Mouse (Mus musculus) heart, embryonic 13.5 days (tissue): ENCODE measurements around the gene Dscam. TPM values are rescaled to one million over a fixed set of nuclear protein-coding genes. Genes with fewer than 3 reads are reported as not detected.

Experiments used
- ATAC-seq: fragments of 200-750 bp; cut with Nextera tagmentation; 2 replicates; pipeline ENCODE4 v1.8.0; 2017; ENCODE audit warnings: moderate TSS enrichment; ENCODE audit not compliant: insufficient number of reproducible peaks, low FRiP score, low TSS enrichment; ENCODE audit errors: extremely low read depth
- H3K27ac ChIP-seq: fragments of 300-500 bp; sonication (generic); replicated peaks from 2 replicates; pipeline ENCODE4 v1.5.1; 2015; ENCODE audit warnings: moderate library complexity, mild to moderate bottlenecking, inconsistent platforms
- H3K27me3 ChIP-seq: fragments of 300-500 bp; sonication (generic); replicated peaks from 2 replicates; pipeline ENCODE4 v1.6.1; 2015; ENCODE audit warnings: mild to moderate bottlenecking, inconsistent platforms
- H3K36me3 ChIP-seq: fragments of 300-500 bp; sonication (generic); 2 replicates; pipeline ENCODE4 v1.6.1; 2015; ENCODE audit warnings: mild to moderate bottlenecking, inconsistent platforms
- H3K4me1 ChIP-seq: fragments of 300-500 bp; sonication (generic); 2 replicates; pipeline ENCODE4 v1.6.1; 2015; ENCODE audit warnings: inconsistent platforms
- H3K4me2 ChIP-seq: fragments of 300-500 bp; sonication (generic); 2 replicates; pipeline ENCODE4 v1.6.1; 2015; ENCODE audit warnings: inconsistent platforms, mild to moderate bottlenecking, moderate library complexity
- H3K4me3 ChIP-seq: fragments of 300-500 bp; sonication (generic); 2 replicates; pipeline ENCODE4 v1.5.1; 2015; ENCODE audit warnings: moderate library complexity, mild to moderate bottlenecking, inconsistent platforms
- H3K9ac ChIP-seq: fragments of 300-500 bp; sonication (generic); 2 replicates; pipeline ENCODE4 v1.6.1; 2015; ENCODE audit warnings: inconsistent platforms, mild to moderate bottlenecking, moderate library complexity
- H3K9me3 ChIP-seq: fragments of 300-500 bp; sonication (generic); 2 replicates; pipeline ENCODE4 v1.6.1; 2016; ENCODE audit warnings: inconsistent platforms
- WGBS: fragments of 180-500 bp; shearing (Covaris S2); methylation state at CpG from one replicate; pipeline ENCODE4 v1.1.7; 2015; ENCODE audit warnings: mixed read lengths; 5-methylcytosine and 5-hydroxymethylcytosine counted together
- polyA plus RNA-seq: library from polyadenylated mRNA; unstranded; fragments of >200 nt; fragmentation: Nextera tagmentation; extraction: Ambion mirVana; gene quantifications from 2 replicates; pipeline ENCODE4 v1.2.1, GENCODE M21; 2015

The Dscam gene
- polyA plus RNA-seq, 1 experiment from 2014 or later = not detected

DNA sequence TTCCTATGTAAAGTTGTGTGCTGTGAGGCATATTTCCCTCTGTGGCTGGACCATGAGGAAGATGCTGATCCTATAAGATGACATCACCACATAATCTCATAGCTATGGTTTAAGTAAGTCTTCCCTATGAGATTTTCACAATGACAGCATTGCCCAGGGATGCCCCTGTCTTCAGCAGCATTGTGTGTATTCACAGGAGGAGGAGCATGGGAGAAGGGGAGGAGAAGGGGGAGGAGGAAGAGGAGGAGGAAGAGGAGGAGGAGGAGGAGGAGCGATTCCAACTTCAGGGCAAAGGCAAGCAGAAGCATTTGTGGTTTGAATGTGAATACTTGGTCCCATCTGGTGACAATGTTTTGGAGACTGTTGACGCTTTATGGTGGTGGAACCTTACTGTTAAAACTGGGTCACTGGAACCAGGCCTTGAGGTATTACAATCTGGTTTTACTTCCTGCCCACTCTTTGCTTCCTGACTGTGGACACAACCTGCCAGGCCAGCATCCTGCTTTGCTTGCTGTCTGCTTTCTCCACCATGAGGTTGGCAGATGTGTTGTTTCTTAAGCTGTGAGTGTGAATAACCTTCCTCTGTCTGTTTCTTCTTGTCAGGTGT, 154.2 kb downstream of the Dscam start:
- Histone ChIP-seq H3K36me3 (no peaks in the 10 kb centered on the region), H3K4me1 (0 out of 2 replicates have a peak, but pooled peaks cover 2% of the 10 kb centered on the region), H3K27me3 (no peaks in the 10 kb centered on the region), H3K4me3 (no peak overlapping the region), H3K9ac (no peak overlapping the region), H3K9me3 (no peaks in the 10 kb centered on the region), H3K4me2 (no peak overlapping the region), H3K27ac (no peak overlapping the region)
- ATAC-seq = no peak
- 79% methylated on average over 2 of the region's 2 CpGs for WGBS

DNA sequence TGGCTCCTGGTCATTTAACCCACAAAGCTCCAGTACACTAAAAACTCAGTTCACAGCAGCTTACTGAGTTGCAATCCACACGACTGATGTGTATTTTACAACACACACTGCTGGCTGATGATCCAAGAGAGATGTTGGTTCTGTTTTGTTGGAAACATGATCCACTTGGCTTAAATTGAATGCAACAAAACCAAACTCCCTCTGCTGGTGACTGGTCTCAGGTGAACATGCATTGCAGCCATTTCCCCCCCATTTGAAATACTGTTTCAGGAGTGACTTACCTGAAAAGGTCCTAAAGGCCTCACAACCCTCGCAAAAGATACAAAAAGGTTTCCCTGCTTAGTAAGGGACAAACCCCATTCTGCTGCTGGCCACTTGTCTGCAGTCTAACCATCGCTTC, 156.2 kb downstream of the Dscam start:
- no peak for ATAC-seq
- WGBS = 72% methylated on average over 3 of the region's 3 CpGs

DNA sequence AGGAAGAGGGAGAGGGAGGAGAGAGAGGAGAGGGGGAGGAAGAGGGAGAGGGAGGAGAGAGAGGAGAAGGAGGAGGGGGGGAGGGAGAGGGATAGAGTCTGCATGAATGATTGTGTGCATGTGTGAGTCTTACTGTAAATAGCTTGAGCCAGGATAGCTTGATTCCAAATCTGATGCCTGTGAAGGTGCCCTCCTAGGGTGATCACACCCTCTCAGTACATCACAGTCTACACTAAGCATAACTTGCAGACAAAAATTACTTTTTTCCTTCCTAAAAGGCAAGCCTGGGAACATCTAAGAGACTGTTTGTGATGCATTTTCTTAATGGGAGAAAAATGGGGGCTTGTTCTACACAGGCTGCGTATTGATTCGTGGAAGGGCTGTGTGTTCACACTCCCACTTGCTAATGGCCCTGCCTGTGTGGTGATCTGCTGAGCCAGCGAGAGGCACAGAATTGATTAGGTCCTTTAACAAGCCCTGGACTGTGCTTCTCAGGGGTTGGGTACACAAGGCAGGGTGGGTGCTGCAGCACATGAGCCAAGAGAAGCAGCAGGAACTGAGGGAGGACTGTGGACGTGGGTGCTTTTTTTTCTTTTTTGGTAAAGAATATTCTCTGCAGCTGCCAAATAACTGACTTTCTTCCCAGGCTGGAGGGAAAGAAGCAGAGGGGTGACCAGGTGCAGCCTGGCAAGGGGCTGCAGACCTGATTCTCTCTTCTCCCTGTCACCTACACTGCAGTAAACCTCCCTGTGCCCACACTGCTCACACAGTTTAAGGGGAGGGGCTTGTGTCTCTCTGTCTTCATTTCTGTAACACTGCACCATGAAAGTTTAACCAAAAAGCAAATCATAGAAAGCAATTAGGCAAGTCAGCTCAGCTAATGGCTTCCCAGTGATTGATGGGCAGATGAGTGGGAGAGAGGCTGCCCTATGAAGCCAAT, 161.2 kb downstream of the Dscam start:
- ATAC-seq = no peak
- peaks cover 22% of the 10 kb centered on the region for H3K4me1 ChIP-seq
- no peak overlapping the region for H3K9ac ChIP-seq
- no peak overlapping the region for H3K4me2 ChIP-seq
- no peak overlapping the region for H3K27ac ChIP-seq
- H3K9me3 ChIP-seq = no peaks in the 10 kb centered on the region
- H3K36me3 ChIP-seq = no peaks in the 10 kb centered on the region
- 59% methylated on average over 4 of the region's 4 CpGs for WGBS
- H3K27me3 ChIP-seq = no peaks in the 10 kb centered on the region
- H3K4me3 ChIP-seq = no peak overlapping the region

More for the DNA sequence above, 156.2 kb downstream of the Dscam start:
- Histone ChIP-seq H3K36me3 (no peaks in the 10 kb centered on the region), H3K4me2 (no peak overlapping the region), H3K27ac (no peak overlapping the region), H3K4me1 (0 out of 2 replicates have a peak, but pooled peaks cover 2% of the 10 kb centered on the region), H3K9me3 (no peaks in the 10 kb centered on the region), H3K4me3 (no peak overlapping the region), H3K9ac (no peak overlapping the region), H3K27me3 (no peaks in the 10 kb centered on the region)

DNA sequence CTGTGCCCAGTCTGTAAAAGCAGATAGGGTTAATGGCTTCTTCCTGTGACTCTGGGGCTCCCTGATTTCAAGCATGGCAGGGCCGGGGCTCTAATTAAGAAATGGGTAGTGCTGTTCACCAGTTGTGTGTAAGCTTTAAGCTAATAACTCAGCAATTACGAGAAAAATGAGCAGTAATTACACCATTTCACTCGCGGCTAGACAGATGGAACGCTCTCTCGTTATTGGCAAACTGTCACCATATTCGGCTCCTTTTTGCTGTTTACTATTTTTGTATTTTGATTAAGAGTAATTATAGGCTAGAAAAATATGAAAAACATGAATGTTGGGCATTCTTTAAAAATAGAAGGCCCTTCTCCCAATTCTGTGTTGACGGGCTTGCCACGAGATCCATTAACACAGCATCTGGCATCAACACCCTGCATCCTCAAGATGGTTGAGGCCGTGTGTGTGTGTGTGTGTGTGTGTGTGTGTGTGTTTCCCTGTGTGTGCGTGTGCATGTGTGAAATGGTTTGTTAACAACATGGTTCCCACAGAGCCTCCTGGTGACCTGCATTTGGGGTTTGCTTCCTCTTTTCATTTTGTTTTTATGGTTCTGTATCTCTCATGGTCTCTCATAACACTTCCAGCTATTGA, 162.5 kb downstream of the Dscam start:
- no peak overlapping the region for H3K4me3 ChIP-seq
- H3K27me3 ChIP-seq = no peaks in the 10 kb centered on the region
- H3K9me3 ChIP-seq = no peaks in the 10 kb centered on the region
- no peaks in the 10 kb centered on the region for H3K36me3 ChIP-seq
- ATAC-seq = no peak
- no peak overlapping the region for H3K9ac ChIP-seq
- H3K4me1 ChIP-seq = peaks cover 22% of the 10 kb centered on the region
- H3K27ac ChIP-seq = no peak overlapping the region
- WGBS = 82% methylated on average over 11 of the region's 11 CpGs
- no peak overlapping the region for H3K4me2 ChIP-seq

DNA sequence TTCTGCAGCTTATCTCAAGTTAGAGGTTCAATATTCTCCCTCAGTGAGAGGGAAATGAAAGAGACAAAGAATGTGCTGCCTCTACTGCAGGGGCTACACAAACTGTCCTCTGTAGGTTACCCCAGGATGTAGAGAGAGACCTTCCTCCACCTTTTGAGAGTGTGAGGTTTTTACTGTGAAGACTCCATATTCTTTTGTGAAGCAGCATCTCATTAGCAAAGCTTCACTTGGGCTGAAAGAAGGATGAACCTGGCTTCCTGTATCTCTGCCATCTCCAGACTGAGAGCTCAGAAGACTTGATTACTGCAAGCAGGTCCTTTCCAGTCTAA, 163.7 kb downstream of the Dscam start:
- H3K4me3 ChIP-seq = no peak overlapping the region
- no peak for ATAC-seq
- H3K27ac ChIP-seq = no peak overlapping the region; the same call in 1 of the 2 replicates
- H3K4me1 ChIP-seq = peaks cover 22% of the 10 kb centered on the region
- no peak overlapping the region for H3K9ac ChIP-seq
- H3K4me2 ChIP-seq = peak overlapping the region; percentile 20; the same call in 1 of the 2 replicates
- no peaks in the 10 kb centered on the region for H3K36me3 ChIP-seq
- H3K27me3 ChIP-seq = no peaks in the 10 kb centered on the region
- H3K9me3 ChIP-seq = no peaks in the 10 kb centered on the region

DNA sequence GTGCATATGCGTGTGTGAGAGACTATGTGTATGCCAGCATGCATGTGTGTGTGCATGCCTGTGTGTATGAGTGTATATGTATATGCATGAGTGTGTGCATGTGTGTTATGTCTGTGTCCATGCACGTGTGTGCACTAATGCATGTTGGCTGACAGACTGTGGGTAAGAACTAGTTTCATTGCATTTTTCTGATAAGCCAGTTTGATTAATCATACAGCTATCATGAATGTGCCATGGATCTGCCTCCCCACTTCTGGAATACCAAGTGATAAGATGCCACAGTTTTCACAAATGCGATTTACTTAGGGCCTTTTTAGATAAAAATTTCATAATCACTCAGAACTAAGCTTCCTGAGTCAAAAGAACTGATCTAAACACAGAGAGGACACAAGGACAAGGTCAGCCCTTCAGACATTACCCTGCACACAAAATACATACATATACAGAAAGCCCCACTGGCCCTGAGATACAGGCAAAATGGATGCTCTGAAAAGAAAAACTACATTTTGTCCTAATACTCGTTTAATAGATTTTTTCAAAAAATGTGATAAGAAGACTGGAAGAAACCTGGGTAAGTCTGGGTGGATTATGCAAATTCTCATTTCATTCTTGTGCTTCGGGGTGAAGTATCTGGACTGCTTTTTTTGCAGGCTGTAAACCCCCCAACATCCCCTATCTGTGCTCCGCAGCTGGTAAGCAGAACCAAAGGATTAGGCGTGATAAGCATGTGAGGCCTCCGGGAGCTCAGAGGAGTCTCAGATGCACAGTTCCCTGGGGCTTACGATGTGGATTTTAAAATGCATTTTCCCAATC, 164.3 kb downstream of the Dscam start:
- H3K9me3 ChIP-seq = no peaks in the 10 kb centered on the region
- H3K9ac ChIP-seq = no peak overlapping the region
- no peak for ATAC-seq
- H3K4me3 ChIP-seq = no peak overlapping the region
- peak overlapping the region; percentile 20; the same call in 1 of the 2 replicates for H3K4me2 ChIP-seq
- H3K4me1 ChIP-seq = peaks cover 22% of the 10 kb centered on the region
- WGBS = 28% methylated on average over 9 of the region's 9 CpGs
- H3K27ac ChIP-seq = no peak overlapping the region; the same call in 1 of the 2 replicates
- no peaks in the 10 kb centered on the region for H3K27me3 ChIP-seq
- H3K36me3 ChIP-seq = no peaks in the 10 kb centered on the region

DNA sequence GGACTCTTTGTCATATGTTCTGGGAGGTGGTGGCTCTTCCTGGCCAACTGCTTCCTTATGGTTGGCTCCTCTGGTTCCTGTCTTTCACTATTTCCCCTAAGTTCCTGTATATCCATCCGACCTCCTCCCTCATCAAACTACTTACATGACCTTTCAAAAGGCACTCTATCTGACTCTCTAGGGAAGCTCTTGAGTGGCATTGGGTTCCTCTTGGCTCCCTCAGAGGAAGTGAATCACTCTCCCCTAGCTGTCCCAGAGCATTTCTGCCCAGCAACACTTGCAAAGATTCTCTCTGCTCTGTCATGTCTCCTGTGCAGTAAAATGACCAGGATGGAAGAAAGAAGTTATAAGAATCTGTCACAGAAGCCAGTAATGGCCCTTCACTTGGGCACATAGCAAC, 166.6 kb downstream of the Dscam start:
- Histone ChIP-seq H3K27ac (no peak overlapping the region), H3K4me1 (peaks cover 22% of the 10 kb centered on the region), H3K9me3 (no peaks in the 10 kb centered on the region), H3K9ac (no peak overlapping the region), H3K4me3 (no peak overlapping the region), H3K4me2 (no peak overlapping the region), H3K27me3 (no peaks in the 10 kb centered on the region), H3K36me3 (no peaks in the 10 kb centered on the region)
- ATAC-seq = no peak
- WGBS = 37% methylated on average over 1 of the region's 1 CpGs

DNA sequence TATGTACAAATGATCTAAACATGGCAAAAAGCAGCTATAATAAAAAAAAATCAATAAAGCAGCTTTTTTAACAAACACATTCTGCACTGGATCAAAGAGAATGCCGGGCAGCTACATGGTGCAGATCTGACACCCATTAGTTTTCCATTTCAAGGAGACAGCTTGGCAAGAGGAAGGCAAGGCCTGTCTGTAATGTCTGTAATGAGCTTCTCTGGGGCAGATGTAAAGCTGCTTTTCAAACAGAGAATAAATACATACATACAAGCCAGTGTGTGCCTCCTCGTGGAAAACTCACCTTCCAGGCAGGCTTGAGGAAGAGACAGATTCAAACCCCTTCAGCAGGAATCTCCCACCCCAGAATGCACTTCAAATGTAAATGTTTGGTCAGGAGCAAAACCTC, 167.7 kb downstream of the Dscam start:
- Histone ChIP-seq H3K4me2 (no peak overlapping the region), H3K9me3 (no peaks in the 10 kb centered on the region), H3K4me1 (peaks cover 21% of the 10 kb centered on the region), H3K27me3 (no peaks in the 10 kb centered on the region), H3K36me3 (no peaks in the 10 kb centered on the region), H3K27ac (no peak overlapping the region), H3K4me3 (no peak overlapping the region), H3K9ac (no peak overlapping the region)
- 60% methylated on average over 2 of the region's 2 CpGs for WGBS
- no peak for ATAC-seq

DNA sequence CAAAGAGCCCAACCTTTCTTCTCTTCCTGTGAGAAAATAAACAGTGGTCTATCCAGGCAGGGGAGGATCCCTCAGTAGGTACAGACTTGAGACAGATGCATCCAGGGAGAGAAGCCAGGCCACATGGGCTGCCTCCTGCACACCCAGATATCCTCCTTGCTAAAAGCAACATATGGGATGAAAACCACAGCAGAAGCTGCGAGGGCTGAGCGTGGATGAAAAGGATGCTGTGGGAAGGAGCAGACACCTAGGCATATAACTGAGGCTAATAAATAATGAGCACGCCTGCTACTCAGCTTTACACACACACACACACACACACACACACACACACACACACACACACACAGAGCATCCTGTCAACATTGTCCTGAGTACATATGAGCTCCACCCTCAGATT, 168.4 kb downstream of the Dscam start:
- no peak overlapping the region for H3K4me3 ChIP-seq
- 62% methylated on average over 3 of the region's 3 CpGs for WGBS

DNA sequence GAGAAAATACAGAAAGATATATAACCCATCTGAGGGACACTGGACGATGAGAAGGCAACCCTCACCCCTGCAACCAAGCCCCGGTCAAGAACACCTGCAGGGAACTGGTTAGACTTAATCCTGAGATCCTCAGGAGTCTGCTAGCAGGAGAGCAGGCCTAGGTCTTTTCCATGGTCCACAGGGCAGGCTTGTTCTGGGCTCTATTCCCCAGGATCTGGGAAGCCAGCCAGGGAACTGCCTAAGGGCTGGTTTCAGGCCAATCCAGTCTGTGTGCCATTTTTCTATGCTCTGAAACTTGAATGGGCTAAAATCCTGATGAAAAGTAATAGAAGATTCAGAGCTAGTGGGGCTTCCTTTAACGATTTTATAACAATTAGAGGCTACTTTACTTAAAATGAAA, 173.7 kb downstream of the Dscam start:
- Histone ChIP-seq H3K9ac (no peak overlapping the region), H3K4me1 (no peaks in the 10 kb centered on the region), H3K27me3 (no peaks in the 10 kb centered on the region), H3K9me3 (no peaks in the 10 kb centered on the region), H3K27ac (no peak overlapping the region), H3K4me2 (no peak overlapping the region), H3K36me3 (no peaks in the 10 kb centered on the region), H3K4me3 (no peak overlapping the region)
- 73% methylated on average over 3 of the region's 3 CpGs for WGBS
- ATAC-seq = no peak

More for the DNA sequence above, 168.4 kb downstream of the Dscam start:
- Histone ChIP-seq H3K4me1 (peaks cover 15% of the 10 kb centered on the region), H3K36me3 (no peaks in the 10 kb centered on the region), H3K27ac (no peak overlapping the region), H3K27me3 (no peaks in the 10 kb centered on the region), H3K9me3 (no peaks in the 10 kb centered on the region), H3K9ac (no peak overlapping the region), H3K4me2 (no peak overlapping the region)
- ATAC-seq = no peak

DNA sequence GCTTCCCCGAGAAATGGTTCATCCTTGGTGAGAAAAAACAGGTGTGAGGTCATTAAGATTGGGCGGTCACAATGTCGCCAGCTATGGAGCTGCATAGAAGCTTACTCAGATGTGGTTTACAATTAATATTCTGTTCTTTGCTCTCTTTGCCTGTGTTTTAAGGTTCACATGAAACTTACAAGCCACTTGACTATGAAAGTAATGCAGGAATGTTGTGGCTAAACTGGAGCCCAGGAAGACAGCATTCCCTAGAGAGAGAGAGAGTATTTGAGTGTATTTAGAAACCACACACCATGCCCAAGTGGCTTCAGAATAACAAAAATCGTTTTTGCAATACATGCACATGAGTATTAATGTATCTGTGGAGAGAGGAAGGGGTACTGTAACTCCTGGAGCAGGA, 174.7 kb downstream of the Dscam start:
- Histone ChIP-seq H3K4me1 (no peaks in the 10 kb centered on the region), H3K27me3 (no peaks in the 10 kb centered on the region), H3K27ac (no peak overlapping the region), H3K9me3 (no peaks in the 10 kb centered on the region), H3K9ac (no peak overlapping the region), H3K4me3 (no peak overlapping the region), H3K36me3 (no peaks in the 10 kb centered on the region), H3K4me2 (no peak overlapping the region)
- 70% methylated on average over 4 of the region's 4 CpGs for WGBS
- no peak for ATAC-seq
